Mouse (Mus musculus) heart, adult 9 months (tissue): Measurements from ENCODE around the gene Adamtsl3.

Source experiments
- DNase-seq, 2 experiments: peaks; one replicate each; pipeline ENCODE4 v3.0.0; 2022; ENCODE audit warnings: low spot score in 2 of 2

The Adamtsl3 gene

GRCm38 (mm10) chr7:82625342-82625741 lies 289.8 kb downstream of the Adamtsl3 start:
- no peak for DNase-seq

GRCm38 (mm10) chr7:82647183-82647582 lies 311.7 kb downstream of the Adamtsl3 start:
- DNase-seq, result no peak

GRCm38 (mm10) chr7:82647909-82648308 lies 312.4 kb downstream of the Adamtsl3 start:
- DNase-seq, result no peak

- peak; percentile 85 to 93 for DNase-seq
Measured at GRCm38 (mm10) chr7:82648353-82649080, 313.0 kb downstream of the Adamtsl3 start, which contains the start of the genes Saxo2 and Efl1. Saxo2 (minus strand) TSS chr7:82648528. Efl1 (plus strand) TSS chr7:82648614.

GRCm38 (mm10) chr7:82649081-82649445 lies 313.6 kb downstream of the Adamtsl3 start:
- DNase-seq, result no peak
